Mouse (Mus musculus) heart, embryonic 14.5 days (tissue): ENCODE results near the gene Prss38. TPM values are rescaled to one million over a fixed set of nuclear protein-coding genes. Genes with fewer than 3 reads are reported as not detected.

ENCODE experiments used
- ATAC-seq: fragments of 200-750 bp; cut with Nextera tagmentation; 2 replicates; pipeline ENCODE4 v1.8.0; 2017; ENCODE audit warnings: low read depth, moderate TSS enrichment; ENCODE audit not compliant: insufficient number of reproducible peaks, insufficient read depth, low FRiP score
- H3K27ac ChIP-seq, 2 experiments: fragments of 200-500 bp in 1 of 2; fragments of 300-500 bp in 1 of 2; sonication (generic) in 1 of 2; replicated peaks in 1 of 2; 2 replicates each; pipeline ENCODE4 v1.5.1; 2012 to 2014; ENCODE audit warnings: low read depth in 2 of 2, low read length in 2 of 2, control low read depth in 1 of 2, mild to moderate bottlenecking in 1 of 2, mixed read lengths in 1 of 2; ENCODE audit not compliant: control insufficient read depth in 1 of 2, insufficient read depth in 1 of 2
- H3K27me3 ChIP-seq: fragments of 300-500 bp; sonication (generic); 2 replicates; pipeline ENCODE4 v1.6.1; 2014; ENCODE audit warnings: mild to moderate bottlenecking, low read length, control low read depth; ENCODE audit not compliant: control insufficient read depth, insufficient read depth
- H3K36me3 ChIP-seq: fragments of 300-500 bp; sonication (generic); 2 replicates; pipeline ENCODE4 v1.6.1; 2014; ENCODE audit warnings: mild to moderate bottlenecking, control low read depth, low read length, mixed read lengths; ENCODE audit not compliant: control insufficient read depth, insufficient read depth
- H3K4me1 ChIP-seq, 2 experiments: fragments of 200-500 bp in 1 of 2; fragments of 300-500 bp in 1 of 2; sonication (generic) in 1 of 2; 2 replicates each; pipeline ENCODE4 v1.6.1; 2012 to 2014; ENCODE audit warnings: low read length in 2 of 2, control low read depth in 1 of 2, mixed read lengths in 1 of 2; ENCODE audit not compliant: control insufficient read depth in 2 of 2, insufficient read depth in 2 of 2
- H3K4me2 ChIP-seq: fragments of 300-500 bp; sonication (generic); 2 replicates; pipeline ENCODE4 v1.6.1; 2014; ENCODE audit warnings: mild to moderate bottlenecking, low read length
- H3K4me3 ChIP-seq, 2 experiments: fragments of 200-500 bp in 1 of 2; fragments of 300-500 bp in 1 of 2; sonication (generic) in 1 of 2; 2 replicates each; pipeline ENCODE4 v1.5.1; 2012 to 2014; ENCODE audit warnings: low read length in 2 of 2, mild to moderate bottlenecking in 2 of 2, control low read depth in 1 of 2, low read depth in 1 of 2, moderate library complexity in 1 of 2; ENCODE audit not compliant: control insufficient read depth in 1 of 2, insufficient read depth in 1 of 2
- H3K9ac ChIP-seq: fragments of 300-500 bp; sonication (generic); 2 replicates; pipeline ENCODE4 v1.6.1; 2014; ENCODE audit warnings: mild to moderate bottlenecking, low read length
- H3K9me3 ChIP-seq: fragments of 300-500 bp; sonication (generic); 2 replicates; pipeline ENCODE4 v1.6.1; 2016; ENCODE audit warnings: low read length, control low read depth; ENCODE audit not compliant: control insufficient read depth
- WGBS: fragments of 180-500 bp; shearing (Covaris S2); extraction: QIAGEN DNeasy Blood & Tissue Kit; methylation state at CpG from one replicate; pipeline ENCODE4 v1.1.7; 2014; 5-methylcytosine and 5-hydroxymethylcytosine counted together
- polyA plus RNA-seq: library from polyadenylated mRNA; unstranded; fragments of >200 nt; fragmentation: Nextera tagmentation; extraction: Ambion mirVana; gene quantifications from 2 replicates; pipeline ENCODE4 v1.2.1, GENCODE M21; 2014

Gene Prss38
- polyA plus RNA-seq, 1 experiment from 2014 or later = not detected

DNA sequence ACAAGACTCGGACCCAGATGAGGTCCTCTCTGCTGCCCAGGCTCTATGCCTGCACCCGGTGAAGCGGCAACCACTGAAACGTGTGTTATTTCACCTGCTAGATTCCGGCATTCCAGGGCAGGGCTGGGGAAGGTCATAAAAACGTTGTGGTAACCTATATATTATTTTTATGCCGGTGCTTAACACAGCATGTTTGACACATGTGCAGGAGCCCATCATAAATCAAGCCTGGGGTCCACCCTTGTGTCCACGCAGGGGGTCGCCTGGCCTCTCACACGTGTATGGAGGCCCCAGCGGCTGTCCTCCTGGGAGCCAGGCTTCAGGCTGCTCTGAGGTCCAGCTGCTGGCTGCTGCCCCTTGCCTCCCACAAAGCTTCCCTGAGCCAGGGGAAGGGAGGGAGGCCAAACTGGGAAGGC is 18.6 kb downstream of the Prss38 start:
- Histone ChIP-seq H3K9me3 (no peaks in the 10 kb centered on the region), H3K27ac (no peak overlapping the region), H3K4me3 (no peak overlapping the region), H3K4me2 (no peak overlapping the region), H3K27me3 (no peaks in the 10 kb centered on the region), H3K4me1 (no peaks in the 10 kb centered on the region), H3K36me3 (no peaks in the 10 kb centered on the region), H3K9ac (no peak overlapping the region)
- ATAC-seq = no peak
- 63% methylated on average over 11 of the region's 11 CpGs for WGBS

DNA sequence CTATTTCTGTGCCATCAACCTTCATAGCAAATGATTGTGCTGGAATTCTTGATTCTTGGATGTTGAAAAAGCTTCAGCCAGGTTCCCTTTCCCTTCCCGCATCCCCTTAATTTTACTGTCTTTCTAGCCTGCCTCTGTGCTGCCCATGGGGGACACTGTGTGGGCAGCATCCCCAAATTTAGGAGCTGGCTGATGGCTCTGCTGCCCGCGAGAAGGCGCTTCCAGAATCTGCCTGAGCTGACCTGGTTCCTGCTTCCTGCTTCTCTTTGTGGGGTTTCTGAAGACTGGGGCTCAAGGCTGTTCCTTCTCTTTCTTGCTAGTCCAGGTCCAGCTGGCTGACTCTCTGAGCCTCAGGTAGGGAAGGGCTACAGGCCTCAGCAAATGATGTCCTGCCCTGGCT is 20.7 kb downstream of the Prss38 start:
- no peak overlapping the region for H3K27ac ChIP-seq
- H3K4me2 ChIP-seq = no peak overlapping the region
- no peak overlapping the region for H3K9ac ChIP-seq
- no peaks in the 10 kb centered on the region for H3K27me3 ChIP-seq
- 83% methylated on average over 4 of the region's 4 CpGs for WGBS
- H3K4me3 ChIP-seq = no peak overlapping the region
- ATAC-seq = no peak
- H3K9me3 ChIP-seq = no peaks in the 10 kb centered on the region
- 0 out of 4 replicates have a peak, but pooled peaks cover 3 to 6% of the 10 kb centered on the region in 2 experiments for H3K4me1 ChIP-seq
- no peaks in the 10 kb centered on the region for H3K36me3 ChIP-seq

DNA sequence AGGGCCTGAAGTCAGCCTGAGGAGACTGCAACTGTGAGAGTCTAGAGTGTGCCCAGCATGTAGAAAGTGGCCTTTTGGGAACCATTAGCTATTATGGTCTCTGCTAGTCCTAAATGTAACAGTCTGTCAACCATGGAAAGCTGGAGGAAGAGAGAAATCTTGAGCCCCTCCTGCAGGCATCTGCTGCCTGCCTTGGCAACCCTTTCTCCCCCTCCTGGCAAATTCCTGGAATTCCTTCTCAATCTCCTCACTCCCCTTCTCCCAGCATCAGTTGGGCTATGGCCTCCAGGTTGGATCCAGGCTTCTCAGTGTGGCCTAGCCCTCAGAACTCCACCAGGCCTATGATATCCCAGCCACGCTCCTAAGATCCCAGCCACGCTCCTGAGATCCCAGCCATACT is 25.1 kb downstream of the Prss38 start:
- Histone ChIP-seq H3K4me3 (no peak overlapping the region), H3K4me1 (peaks cover 15 to 19% of the 10 kb centered on the region in 2 experiments), H3K9ac (no peak overlapping the region), H3K27me3 (no peaks in the 10 kb centered on the region), H3K36me3 (no peaks in the 10 kb centered on the region), H3K9me3 (no peaks in the 10 kb centered on the region), H3K4me2 (no peak overlapping the region), H3K27ac (no peak overlapping the region)
- ATAC-seq = no peak
- 52% methylated on average over 2 of the region's 2 CpGs for WGBS

DNA sequence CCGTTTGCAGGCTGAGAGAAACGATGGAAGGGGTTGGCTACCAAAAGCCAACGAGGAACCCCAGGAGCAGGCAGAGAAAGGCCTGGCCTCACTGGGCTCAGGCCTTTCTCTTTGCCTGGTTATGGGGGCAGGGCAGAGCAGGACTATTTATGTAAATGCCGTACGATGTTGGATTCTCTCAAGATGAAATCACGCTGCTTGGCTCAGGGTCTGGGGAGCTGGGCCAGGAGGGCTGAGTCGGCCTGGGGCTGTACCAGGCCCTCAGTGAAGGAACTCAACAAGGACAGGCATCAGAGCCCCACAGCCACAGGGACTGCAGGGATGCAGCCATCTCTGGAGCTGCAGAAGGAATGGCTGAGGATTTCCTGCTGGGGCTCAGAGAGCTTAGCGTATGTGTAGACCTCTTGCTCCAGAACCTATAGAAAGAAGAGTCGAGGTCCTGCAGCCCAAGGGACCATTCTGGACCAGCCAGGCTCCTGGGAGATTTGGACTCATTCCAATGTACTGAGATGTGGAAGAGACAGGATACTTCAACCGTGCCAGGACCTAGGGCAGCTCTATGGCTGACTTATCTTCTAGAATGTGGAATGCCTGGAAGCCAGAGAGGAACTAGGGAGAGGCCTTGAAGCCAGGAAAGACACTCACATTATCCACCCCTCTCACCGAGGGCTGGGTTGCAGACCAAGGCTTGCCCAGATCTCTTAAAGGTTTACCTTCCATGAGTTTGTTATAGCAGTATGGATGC is 29.1 kb downstream of the Prss38 start:
- ATAC-seq = peak; percentile 57; the same call in 1 of the 2 replicates
- Histone ChIP-seq H3K4me3 (no peak overlapping the region), H3K27me3 (no peaks in the 10 kb centered on the region), H3K9me3 (no peaks in the 10 kb centered on the region), H3K9ac (no peak overlapping the region), H3K27ac (peak overlapping the region; percentile 71 to 77), H3K36me3 (no peaks in the 10 kb centered on the region), H3K4me2 (no peak overlapping the region), H3K4me1 (peaks cover 15 to 19% of the 10 kb centered on the region in 2 experiments)
- WGBS = 39% methylated on average over 11 of the region's 11 CpGs

DNA sequence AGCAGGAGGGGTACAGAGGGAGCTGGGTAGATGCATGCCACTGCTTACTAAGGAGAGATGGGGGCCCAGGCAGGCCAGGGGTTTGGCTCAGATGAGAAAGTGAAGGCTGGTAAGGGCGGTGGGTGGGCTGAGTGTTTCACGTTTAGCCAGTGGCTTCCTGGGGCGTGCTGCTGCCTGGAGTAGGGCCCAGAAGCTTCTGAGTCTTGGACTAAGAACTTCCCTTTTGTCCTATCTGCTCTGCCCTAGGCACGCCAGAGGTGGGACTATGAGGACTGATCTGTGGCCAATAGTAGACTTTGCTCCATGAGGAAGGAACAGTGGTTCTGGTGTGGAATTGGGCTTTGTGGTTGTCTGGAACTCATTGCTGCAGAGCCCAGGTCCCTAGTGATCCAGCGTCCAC is 32.5 kb downstream of the Prss38 start:
- no peaks in the 10 kb centered on the region for H3K36me3 ChIP-seq
- no peak for ATAC-seq
- 68% methylated on average over 5 of the region's 5 CpGs for WGBS
- no peak overlapping the region for H3K9ac ChIP-seq
- H3K4me3 ChIP-seq = no peak overlapping the region
- H3K27ac ChIP-seq = no peak overlapping the region
- no peaks in the 10 kb centered on the region for H3K9me3 ChIP-seq
- H3K4me2 ChIP-seq = no peak overlapping the region
- no peaks in the 10 kb centered on the region for H3K27me3 ChIP-seq
- H3K4me1 ChIP-seq = peaks cover 16 to 20% of the 10 kb centered on the region in 2 experiments

DNA sequence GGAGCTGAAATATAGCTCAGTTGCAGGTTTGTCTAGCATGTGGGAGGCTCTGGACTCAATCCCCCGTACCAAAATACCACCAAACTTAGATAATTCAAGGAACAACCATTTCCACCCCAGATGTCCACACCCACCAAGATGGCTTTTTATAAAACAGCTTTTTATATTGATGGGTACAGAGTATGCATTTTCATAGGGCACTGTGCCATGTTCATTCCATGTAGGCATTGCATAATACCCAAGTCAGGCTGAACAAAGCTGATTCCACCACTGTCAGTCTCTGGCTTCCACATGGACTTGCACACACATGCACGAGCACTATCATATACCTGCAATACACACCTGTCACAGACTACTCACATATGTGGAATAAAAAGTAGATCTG is 36.7 kb downstream of the Prss38 start:
- no peak overlapping the region for H3K4me3 ChIP-seq
- no peak for ATAC-seq

DNA sequence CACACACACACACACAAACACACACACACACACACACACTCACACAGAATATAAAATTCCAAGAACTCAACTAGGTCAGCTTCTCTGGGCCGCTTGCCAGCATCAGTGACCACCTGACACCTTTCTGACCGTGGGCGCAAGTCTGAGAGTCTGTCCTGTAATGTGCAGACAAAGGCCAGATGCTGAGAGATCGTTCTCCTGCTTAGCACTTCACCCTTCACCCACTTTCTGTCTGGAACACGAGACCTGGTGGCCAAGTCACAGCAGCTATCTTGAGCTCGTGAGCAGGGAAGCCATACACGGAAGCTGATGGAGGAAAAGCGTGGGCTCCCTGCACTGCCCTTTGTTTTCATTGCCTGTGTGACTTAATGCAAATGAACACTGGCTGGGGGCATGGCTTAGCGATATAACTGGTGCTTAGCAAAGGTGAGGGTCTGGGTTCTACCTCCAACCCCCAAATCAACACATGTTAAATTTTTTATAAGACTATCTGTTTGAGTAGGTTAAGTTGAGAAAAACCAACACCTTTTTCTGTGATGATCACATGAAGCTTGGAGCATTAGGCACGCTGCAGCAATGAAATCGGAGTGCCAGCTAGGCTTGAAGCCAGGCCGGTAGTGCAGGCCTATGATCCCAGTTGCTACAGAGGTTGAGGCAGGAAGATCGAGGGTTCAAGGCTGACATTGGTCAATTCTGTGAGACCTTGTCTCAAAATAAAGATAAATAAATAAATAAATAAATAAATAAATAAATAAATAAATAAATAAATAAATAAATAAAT is 37.3 kb downstream of the Prss38 start:
- peaks cover 20% of the 10 kb centered on the region in 2 experiments for H3K4me1 ChIP-seq
- H3K4me3 ChIP-seq = no peak overlapping the region
- WGBS = 40% methylated on average over 13 of the region's 13 CpGs
- peak overlapping the region; percentile 75 to 84 for H3K27ac ChIP-seq
- ATAC-seq = no peak
- H3K4me2 ChIP-seq = 0 out of 2 replicates have a peak overlapping the region, but pooled peaks have one; percentile 13
- H3K27me3 ChIP-seq = no peaks in the 10 kb centered on the region
- peak overlapping the region; percentile 30; the same call in 1 of the 2 replicates for H3K9ac ChIP-seq
- H3K9me3 ChIP-seq = no peaks in the 10 kb centered on the region
- no peaks in the 10 kb centered on the region for H3K36me3 ChIP-seq

More for the DNA sequence above, 36.7 kb downstream of the Prss38 start:
- peaks cover 20% of the 10 kb centered on the region in 2 experiments for H3K4me1 ChIP-seq
- 0 out of 4 replicates have a peak overlapping the region, but pooled peaks of 1 of the 2 experiments have one; percentile 24 for H3K27ac ChIP-seq
- no peaks in the 10 kb centered on the region for H3K36me3 ChIP-seq
- H3K9me3 ChIP-seq = no peaks in the 10 kb centered on the region
- H3K4me2 ChIP-seq = no peak overlapping the region
- no peaks in the 10 kb centered on the region for H3K27me3 ChIP-seq
- 77% methylated on average over 2 of the region's 2 CpGs for WGBS
- H3K9ac ChIP-seq = no peak overlapping the region
